Mouse (Mus musculus): ENCODE data around the gene Nbr1.

The Nbr1 gene

DNA sequence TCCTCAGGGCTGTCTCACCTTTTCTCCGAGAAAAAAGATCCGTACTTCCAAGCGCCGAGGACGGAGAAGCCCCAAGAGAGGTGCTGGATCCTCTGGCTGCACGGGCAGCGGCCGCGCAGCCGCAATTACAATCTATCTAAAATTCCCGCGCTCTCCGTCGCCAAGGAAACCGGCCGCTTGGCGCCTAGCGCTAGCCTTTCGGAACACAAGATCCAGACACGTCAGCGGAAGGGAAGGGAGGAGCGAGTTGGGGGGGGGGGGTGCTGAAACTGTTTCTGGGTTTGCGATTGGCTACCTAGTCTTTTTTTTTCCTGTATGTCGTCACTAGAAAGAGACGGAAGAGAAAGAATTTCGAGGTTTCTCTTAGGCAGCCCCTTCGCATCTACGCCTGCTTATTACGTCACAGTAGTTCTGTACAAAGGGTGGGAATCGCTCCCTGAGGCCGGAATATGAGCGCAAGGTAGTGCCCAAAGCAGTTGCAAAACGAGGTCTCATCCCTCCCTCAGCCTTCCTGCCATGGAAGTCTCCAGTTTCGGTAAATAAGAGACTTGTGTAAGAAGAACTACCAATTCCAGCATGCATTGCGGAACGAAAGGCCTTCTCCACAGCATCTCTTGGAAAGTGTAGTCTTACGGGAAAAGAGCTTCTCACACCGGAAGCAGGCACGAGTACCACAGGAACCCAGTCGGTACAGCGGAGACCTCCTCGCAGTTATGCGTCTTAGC, at the start of gene Nbr1, which contains the start of gene Brca1:
Gene Nbr1 (plus strand): TSS at position 399 of the 725 bp plus-strand sequence.
Gene Brca1 (minus strand): TSS at position 205 of the 725 bp plus-strand sequence.
- peak; percentile 90 for DNase-seq

DNA sequence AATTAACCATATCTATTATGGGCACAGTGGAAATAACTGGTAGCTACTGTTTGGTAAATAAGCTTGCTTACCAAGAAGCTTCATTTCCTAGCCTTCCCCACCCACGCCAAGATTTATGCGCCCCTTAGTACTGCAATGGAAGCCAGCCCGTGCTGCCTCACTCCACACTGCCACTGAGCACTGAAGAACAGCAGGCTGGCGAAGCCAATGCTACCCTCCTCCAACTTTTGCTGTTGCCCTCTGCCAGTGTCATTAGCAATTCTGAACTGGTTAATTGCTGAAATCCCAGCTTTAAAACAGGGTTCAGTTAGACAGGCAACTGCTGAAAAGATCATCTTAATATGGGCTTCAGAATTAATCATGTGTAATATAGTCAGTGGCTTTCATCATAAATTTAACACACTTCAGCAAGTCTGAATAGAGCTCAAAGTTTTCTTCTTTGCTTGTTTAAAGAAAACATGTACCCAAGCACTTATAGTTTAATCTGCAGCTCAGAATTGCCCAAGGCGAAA, 45.6 kb upstream of the Nbr1 start:
- DNase-seq = no peak

DNA sequence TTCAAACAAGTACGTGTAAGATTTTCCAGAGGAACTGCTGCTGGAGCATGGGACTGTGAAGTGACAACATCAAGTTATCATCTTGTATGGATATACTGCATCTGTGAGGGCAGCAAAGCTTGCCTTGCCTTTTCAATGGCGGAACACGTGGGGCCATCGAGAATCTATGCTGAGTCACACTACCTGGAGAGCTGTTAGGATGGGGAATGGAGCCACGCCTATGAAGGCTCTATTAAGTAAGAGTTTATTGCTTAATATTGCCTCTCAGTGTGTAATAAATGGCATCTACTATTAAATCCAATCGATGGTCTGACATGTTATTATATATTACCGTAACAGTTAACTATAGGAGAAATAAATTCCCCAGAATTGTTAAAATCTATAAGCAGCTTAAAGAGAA, 44.9 kb upstream of the Nbr1 start:
- DNase-seq = no peak

DNA sequence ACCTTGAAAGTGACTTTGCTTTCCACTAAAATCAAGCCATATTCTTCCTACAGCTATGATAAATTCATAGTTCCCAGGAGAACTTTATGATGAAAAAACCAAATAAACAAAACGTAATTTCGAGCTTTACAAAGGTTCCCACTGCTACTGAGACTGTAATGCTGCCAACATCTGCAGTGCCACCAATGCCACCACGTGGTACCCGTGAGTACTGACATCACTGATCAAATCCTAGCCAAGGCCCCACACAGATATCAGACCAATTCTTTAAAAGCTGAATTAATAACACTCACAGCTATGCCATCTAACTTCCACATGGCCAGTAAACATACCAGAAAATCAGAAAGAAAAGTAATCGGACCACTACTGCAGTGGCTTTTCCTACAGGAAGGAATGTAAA, 33.0 kb upstream of the Nbr1 start:
- DNase-seq = no peak

DNA sequence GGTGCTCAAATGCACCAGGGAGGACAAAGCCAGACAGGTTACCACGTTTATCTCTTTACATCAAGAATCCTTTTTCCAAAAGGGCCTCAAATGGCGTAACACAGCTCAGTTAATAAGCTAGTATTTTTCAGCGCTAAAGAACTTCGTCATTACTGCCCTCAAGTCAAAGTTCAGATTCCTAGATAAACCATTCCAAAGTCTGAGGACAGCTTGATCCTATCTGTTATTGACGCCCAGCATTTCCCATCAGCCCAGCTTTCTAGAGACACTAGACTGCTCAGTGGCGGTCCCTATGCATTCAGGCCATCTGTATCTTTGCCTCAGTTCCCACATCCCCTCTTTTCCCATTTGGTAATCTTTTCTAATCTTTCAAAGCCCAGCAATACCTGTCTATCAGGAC, 32.6 kb upstream of the Nbr1 start:
- DNase-seq = no peak

DNA sequence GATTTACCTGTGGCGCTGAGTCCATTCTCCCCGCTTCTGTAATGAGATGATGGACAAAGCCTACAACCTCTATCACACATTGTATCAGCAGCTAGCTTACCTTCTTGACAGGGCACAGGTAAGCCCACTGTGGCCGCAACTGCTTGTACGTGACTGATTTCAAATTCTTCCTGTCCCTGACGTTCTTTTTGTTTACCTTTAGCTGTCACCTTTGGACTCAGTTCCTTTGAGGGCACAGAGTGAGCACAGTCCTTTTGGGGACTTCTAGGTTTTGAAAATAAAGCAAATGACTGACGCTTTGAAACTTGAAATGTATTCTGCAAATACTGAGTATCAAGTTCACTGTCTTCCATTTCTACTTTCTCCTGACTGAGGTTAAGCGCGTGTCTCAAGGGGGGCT, 27.5 kb upstream of the Nbr1 start:
- no peak for DNase-seq

DNA sequence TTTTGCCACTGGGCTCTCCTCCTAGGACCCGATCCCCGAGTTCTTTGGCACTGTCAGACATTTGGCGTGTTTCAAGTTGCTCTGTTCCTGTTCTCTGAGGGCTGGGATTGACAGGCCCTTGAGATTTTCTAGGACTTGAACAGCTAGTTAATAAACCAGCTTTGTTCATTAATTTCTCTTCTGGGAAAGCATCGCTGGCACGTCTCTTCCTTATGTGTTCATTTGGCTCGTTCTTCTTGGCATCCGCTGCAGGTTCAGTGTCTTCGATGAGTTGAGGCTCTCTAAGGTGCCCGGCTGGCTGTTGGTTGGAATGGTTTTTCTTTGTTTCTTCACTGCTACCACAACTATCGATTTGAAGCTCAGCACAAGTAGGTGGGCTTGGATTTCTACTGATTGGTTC, 26.9 kb upstream of the Nbr1 start:
- no peak for DNase-seq

DNA sequence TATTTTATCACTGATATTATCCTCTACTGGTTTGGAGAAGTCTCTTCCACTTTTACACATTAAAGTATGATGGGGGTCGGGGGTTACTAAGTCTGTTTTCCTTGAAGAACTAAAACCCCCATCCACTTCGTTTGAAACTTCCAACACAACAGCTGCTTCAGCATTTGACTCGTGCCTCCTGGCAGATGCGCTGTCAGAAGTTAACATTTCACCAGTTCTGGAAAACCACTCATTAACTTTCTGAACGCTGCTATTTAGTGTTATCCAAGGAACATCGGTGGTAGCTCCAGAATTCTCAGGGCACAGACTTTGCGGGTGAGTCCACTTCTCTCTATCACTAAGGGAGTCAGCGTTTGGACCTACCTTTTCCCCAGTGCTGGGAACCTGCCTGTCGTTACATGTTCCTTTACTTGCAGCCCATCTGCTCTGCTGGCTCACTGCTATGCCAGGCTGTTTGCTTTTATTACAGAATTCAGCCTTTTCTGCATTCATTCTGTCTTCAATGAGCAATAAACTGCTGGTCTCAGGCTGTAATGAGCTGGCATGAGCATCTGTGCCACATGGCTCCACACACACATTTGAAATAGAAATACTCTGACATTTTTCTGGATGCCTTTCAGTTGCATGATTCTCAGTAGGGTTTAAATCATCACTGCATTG, 25.9 kb upstream of the Nbr1 start:
- DNase-seq = peak; percentile 18

DNA sequence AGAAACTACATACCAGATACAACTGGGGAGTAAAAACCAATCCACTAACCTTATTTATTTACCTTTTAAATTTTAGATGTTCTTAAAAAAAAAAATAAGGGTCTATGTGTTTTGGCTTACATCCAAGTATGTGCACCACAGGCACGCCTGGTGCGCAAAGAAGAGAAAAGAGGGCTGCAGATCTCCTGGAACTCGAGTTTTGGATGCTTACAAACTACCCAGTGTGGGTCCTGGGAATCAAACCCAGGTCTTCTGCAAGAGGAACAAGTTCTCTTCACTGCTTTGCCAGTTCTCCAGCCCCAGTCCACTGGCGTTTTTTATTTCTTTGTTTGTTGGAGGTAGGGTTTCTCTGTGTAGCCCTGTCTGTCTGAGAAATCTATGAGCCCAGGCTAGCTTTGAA, 25.3 kb upstream of the Nbr1 start:
- no peak for DNase-seq

DNA sequence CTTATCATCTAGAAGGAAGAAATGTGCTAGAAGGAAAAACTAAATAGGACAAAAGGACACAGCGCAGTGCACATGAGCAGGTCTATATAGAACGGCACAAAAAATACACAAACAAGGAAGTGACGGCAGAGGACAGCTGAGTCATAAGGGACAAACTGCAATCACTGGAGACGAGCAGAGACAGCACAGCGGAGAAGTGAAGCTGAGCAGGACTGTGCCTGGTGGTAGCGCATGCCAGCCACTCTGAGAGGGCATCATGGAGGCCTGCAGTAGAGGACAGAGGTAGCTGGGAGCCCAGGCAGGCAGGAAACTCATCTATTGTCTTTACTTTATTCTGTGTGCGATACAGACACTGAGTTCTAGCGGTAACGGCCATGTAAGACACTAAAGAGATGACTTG, 8.4 kb upstream of the Nbr1 start:
- DNase-seq = no peak

DNA sequence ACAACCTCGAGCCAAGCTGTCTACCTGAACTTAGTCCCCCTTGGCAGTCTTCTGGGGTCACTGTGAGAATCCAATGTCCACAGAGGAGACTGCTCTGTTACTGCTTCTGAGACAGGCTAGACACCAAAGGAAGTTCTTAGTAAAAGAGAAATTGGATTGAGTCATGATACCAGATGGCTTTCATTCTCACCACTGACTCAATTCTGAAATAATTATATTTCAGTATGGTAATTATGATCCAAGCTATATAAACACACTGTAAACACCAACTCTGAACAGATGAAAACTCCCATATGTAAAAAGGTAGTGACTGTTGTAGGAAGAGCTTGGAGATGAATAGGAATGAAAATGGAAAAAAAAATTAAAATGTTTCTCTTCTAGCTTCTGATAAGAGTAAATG, 7.8 kb upstream of the Nbr1 start:
- DNase-seq = no peak

DNA sequence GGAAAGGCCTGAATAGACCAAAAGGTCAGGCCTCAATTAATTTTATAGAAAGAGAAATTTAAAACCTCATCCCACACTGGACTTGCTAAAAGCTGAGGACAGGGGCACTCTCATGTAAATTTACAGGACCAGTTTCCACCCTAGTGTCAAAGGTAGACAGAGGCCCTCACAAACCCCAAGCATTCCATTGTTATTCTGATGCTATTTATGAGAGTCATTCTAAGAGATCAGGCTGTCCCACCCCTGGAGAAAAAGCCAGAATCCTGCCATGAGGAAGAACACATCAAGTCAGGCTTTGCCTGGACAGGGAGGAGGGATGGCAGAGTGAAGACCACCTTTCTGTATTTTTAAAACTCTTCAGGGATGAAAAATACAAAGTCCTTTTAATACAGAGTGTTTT, 3.4 kb upstream of the Nbr1 start:
- no peak for DNase-seq

DNA sequence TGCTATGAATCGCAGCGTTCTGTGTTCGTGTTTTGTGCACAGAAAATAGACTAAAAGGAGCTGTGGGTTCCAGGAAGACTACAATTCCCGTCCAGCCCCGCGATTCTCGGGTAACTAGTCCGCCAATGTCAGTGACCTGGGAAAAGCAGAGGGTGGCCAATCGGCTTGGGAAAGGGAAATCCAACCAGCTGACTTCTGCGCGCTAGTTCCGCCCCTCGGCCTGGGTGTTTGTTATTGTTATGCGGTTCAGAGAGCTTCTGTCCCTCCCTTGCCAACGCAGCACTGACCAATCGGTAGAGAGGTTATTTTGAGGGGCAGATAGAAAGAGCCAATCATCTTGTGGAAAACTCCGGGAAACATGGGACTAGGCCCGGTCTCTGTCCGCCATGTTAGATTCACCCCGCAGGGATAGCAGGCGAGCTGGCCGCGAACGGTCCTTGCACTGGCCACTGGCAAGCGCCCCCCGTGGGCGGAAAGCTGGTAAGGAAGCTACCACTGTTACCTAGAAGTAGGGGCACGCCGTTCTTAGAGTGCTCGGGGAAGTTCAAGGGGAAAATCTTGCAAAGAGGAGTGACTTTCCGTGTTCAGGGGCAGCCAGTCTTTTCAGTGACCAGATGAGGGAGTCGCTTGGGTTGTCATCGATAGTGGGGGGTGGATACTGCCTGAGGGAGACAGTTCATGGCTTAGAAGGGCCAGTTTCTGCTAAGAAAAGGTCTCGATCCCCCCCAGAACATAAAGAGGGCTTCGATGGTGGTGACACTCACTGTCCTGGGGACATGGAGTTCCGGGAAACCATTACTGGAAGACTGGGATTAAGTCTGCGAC, 739 bp downstream of the Nbr1 start:
- peak; percentile 93 for DNase-seq

DNA sequence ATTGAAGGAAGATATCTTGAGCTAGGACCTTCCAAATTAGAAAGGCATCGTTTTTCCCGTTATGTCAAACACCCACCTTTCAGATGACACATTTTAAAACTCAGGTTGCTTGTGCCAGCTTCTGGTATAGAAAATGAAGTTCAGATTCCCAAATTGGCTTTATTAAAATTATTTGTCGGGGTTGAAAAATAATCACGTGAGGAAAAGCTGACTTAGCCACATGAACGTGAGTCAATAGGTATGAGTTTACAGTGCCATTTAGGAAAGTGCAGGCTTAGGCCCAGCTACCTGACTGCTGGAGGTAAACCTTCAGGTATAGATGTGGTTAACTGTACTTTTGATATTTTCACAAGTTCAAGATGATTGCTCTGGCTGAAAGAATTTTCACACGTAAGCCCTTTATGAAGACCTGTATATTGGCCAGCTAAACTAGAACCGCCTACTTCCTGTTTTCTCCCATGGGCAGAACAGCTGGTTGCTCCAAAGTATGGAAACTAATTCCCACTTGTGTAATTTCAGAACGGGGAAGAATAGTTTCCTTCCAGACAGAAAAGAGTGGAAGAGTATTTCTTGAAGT, 1.5 kb downstream of the Nbr1 start:
- no peak for DNase-seq

DNA sequence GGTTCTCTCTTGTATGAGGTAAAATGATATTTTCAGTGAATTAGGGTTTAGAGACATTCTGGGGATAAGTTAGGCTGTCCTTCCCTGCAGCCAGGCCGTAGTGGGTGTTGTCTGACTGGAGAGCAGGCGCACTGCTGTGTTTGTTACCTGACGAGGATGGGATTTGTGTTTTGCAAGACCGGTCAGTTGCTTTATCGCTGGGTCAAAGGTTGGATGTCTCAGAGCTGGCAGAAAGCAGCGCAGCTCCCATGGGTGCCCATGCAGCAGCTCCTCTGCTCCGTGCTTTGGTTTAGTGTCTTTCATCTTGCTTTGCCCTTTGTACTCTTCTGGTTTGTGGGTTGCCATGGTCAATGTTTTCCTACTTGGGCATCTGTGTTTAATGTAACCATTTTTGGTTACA, 4.6 kb downstream of the Nbr1 start:
- no peak for DNase-seq

DNA sequence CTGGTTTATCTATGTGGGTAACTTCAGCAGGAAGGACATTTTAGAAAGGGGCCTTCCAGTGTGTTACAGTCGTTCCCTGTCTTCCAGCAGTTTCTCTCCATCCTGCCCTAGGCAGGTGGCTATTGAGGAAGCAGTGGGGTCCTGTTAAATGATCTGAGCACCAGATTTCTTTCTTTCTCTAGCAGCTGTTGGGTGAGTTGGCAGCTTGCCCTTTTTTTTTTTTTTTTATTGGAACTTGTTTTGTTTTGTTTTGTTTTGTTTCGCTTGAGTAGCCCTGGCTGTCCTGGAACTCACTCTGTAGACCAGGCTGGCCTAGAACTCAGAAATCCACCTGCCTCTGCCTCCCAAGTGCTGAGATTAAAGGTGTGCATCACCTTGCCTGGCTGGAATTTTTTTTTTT, 5.0 kb downstream of the Nbr1 start:
- DNase-seq = no peak

DNA sequence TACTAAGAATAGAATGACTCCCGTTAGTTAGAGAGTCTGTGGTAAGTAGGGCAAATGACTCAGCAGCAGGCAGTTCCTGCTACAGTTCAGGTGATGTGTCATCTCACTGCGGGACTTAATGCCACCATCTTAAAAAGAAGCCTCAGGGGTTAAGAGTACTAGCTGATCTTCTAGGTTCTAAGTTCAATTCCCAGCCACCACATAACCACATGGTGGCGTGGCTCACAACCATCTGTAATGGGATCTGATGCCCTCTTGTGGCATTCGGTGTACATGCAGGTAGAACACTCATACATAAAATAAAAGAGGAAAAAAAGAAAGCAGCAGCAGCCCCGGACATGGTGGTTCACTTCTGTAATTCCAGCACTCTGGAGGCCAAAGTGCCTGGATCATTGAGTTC, 10.4 kb downstream of the Nbr1 start:
- peak; percentile 37 for DNase-seq

DNA sequence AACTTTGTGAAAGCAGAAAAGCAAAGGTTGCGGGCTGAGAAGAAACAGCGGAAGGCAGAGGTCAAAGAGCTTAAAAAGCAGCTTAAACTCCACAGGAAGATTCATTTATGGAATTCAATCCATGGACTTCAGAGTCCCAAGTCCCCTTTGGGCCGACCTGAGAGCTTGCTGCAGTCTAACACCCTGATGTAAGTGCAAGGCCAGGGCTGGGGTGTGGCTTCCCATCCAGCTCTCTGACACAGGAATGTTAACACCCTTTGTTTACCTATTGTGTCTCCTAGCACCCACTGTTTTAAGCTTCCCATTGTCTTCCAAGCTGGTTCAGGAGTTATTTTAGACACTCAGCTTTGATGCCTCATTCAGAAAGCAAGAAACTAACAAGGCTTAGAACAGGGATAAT, 16.5 kb downstream of the Nbr1 start:
- no peak for DNase-seq

DNA sequence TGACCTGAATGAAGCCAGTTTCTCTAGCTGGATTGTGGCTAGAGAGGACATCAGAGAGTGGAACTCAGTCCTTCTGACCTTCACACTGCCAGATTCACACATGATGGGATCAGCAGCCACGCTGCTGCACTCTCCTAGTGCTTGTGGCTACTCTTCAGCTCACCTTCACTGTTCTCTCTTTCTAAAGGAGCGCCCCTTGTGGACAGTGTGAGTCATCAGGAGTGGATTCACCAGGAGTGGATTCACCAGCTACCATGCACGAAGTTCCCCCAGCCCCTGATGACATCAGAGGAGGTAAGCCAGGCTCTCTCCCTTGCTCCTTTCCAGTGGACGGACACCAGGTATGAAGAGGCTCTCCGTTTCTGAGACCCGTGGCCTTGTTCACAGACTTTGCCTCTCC, 24.2 kb downstream of the Nbr1 start:
- DNase-seq = no peak

DNA sequence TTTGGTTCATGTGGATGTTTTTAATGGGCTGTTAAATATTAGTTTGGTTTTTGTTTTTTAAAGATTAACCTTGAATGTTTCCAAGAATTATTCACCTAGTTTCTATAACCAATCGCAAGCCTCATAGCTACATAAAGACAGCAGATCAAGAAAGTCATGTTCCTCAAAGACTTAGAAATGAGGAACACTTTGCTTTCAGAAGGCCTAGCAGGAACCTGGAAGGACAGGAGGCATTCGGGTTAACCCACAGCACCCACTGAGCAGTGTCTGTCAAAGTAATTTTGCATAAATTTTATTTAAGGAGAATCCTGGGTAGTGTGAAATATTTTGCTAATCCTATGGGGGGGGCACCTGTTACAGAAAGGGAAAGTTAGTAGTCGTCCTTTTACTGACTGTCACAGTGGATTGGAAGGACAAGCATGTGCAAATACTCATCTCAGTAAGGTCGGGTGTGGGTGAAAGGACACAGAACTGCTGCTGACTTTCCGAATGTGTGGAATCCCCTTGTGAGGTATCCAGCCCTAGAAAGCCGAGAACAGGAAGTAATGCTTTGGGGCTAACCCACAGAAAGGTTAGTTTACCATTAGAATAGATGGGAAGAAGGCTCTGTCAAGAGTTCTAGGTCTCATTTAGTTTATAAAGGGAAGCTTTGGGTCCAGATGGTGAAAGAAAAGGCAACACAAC, 29.3 kb downstream of the Nbr1 start:
- DNase-seq = no peak

DNA sequence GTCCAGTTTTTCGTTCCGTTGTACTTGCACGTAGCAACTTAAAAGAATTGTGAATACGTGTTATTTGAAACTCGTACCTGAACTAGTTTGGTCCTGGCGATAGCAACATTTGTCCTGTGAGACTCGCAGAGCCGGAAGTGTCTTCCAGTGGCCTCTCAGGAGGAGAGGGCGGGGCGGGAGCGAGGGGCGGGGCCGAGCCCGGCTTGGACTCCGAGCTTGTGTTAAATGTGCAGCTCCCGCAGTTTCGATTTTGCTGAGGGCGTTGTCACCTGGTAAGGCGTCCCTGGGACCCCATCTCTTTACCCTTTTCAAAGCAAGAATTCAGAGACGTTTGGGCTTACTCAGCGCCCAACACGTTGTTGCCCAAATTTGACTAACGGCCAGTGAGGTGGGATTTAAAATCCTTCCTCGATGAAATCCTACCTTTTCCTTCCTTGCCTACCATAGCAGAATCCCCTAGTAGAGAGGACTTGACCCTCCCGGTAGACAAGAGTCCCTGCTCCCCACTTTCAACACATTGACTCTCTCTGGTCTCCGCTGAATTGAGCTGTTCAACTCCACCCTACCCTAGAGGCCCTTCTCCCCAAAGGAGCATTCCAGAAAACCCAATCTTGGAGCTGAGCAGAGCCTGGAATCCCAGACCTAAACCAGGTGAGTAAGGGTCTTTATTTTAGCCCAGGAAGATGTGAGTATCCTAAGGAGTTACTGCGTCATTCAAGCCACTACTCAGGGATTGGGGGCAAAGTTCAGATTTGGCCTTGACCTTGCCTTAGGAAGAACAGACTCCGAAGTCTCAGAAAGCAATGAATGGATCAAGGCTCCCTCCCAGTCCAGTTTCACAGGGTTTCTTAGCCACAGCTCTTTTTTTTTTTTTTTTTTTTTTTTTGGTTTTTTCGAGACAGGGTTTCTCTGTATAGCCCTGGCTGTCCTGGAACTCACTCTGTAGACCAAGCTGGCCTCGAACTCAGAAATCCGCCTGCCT, 30.4 kb downstream of the Nbr1 start, which contains the start of gene Tmem106a:
Gene Tmem106a (plus strand): TSS at position 189 of the 982 bp plus-strand sequence.
- DNase-seq = no peak

Measured in right cerebral cortex, postnatal 14 days (tissue).